Mouse (Mus musculus) kidney, adult 2 months (tissue): Measurements from ENCODE around the gene 3100002H09Rik.

Experiments used
- CTCF ChIP-seq: fragments of 200-500 bp; conservative IDR thresholded peaks from 2 replicates; pipeline ENCODE4 v1.5.1; 2011; ENCODE audit warnings: low read depth, mild to moderate bottlenecking, control low read depth, low read length, moderate library complexity, mixed read lengths; ENCODE audit not compliant: insufficient read depth, insufficient read length
- POLR2A ChIP-seq: fragments of 200-500 bp; IDR thresholded peaks from one replicate; pipeline ENCODE4 v1.6.1; 2011; ENCODE audit warnings: low read depth, low read length, control low read depth

- no peak for TF ChIP-seq CTCF
- TF ChIP-seq POLR2A, result no peak
These were observed 48.9 kb upstream of the 3100002H09Rik start for GRCm38 (mm10) chr4:124659251-124660217.
